Mouse (Mus musculus) induced T-regulatory cell, adult 2 months (primary cell): ENCODE data around the gene Gm27027.
A peak's percentile ranks its signal among the peaks of the same experiment; 100 is the strongest.

Experiments
- DNase-seq: peaks from one replicate; pipeline ENCODE4 v3.0.0-alpha.2; 2012; ENCODE audit warnings: low read depth

Gm27027 gene

DNA sequence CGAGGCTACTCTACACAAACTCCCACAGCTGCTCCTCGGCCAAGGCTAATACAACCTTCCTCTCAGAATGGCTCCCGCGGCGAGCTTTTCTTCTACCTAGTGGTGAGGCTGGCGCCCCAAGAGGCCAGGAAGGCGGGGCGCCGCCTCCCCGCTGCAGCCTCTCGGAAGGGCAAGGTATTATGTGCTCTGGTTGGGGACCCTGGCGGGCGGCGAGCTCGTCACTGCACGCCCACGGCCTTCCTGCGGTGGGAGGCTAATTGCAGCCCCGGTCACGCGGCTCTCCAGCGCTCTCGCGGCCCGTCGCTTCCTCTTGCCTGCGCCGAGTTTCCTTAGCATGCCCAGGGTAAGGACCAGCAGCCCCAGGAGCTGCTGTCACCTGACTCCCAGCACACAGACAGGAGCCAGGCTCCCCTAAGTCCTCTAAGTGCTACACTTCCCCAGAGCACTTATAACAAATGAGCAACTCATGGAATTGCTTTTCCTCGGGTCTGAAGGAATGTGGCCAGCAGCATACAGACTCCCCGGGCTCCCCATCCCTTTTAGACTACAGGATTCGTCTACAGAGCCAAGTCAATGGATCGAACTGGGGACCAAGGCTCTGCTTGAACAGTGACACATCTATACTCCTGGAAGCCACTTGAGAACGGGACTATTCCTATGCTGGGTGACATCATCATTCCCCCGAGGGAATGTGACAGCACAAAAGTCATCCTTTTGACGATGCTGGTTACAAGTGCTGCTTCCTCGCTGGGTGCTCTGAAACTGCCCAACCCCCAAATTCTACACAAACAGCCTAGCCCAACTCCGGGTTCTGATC is 19.5 kb downstream of the Gm27027 start:
- DNase-seq, result peak; percentile 69

DNA sequence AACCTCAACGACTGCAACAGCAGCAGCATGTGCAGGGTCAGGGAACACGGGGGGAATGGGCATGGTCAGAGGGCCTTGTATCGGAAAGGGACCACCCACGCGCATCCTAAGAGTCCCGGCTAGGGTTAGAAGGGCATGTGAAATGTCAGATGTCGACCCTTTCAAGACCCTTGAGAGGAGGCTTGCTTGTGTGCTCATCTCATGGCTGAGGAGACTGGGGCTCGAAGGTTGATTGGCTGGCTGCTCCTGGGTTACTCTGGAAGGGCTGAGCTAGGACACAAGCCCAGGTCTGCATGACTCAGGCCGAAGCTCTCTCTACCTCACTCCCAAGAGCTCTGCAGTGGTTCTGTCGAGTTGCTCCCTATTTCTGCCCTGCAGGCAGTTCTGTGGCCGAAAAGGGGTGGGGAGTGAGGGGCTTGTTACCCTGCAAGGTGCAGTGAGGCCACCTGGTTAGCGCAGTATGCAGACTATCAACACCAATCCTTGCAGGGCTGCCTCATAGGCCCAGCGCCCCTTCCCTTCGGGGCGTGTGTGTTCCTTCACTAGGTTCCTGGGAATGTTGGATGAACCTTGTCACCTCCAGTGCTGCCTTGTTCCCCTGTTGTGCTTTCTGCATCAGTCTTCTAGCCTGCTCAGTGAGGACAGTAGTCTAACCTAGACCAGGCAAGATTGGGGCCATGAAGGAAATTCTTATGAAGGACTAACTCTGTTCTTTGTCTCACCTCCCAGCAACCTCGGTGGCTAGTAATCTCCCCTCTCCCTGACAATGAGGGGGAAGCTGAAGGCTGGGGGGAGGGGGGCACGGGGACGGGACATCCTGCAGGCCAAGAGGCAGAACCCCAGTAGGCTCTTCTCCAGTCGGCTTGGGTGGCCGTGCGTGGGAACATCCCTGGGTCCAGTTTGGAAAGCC is 20.4 kb downstream of the Gm27027 start:
- DNase-seq, result no peak

GRCm38 (mm10) chr2:93975041-93975440 is 21.1 kb downstream of the Gm27027 start:
- DNase-seq, result no peak

DNA sequence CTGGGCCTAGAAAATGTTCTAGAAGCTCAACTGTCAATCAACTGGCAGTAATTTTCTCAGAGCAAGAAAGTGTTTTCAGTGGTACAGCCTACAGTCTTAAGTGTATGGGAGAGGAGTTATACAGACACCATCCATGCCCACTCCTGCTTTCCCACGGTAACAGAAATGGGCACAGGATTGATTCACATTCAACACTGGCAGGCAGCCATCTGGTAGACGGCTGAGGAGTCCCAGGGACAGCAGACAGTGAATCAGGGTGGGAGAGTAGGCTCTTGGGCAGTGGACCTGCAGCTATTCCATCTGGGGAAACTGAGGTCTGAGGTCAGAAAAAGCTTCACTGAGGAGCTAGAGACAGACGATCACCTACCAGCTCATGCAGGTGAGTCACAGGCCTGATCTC is 24.5 kb downstream of the Gm27027 start:
- no peak for DNase-seq

GRCm38 (mm10) chr2:93964494-93965160 is 31.5 kb downstream of the Gm27027 start:
- no peak for DNase-seq

DNA sequence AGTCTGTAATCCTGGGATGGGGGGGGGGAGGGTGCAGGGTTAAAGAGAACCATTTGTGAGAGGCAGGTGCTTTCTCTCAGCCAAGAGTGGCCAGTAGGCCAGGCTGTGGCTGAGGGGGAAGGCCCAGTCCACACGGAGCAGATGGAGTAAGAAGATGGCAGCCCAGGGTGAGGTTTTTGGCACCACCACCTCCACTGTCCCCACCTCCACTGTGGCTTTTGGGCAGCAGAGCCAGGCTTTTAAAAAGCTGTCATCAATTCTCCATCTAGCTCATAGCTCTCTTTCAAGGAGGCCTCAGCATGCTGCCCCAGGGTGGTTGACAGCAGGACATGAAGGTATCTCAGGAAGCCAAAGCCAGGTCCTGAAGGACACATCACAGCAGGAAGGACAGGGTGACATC is 32.4 kb downstream of the Gm27027 start:
- no peak for DNase-seq

GRCm38 (mm10) chr2:93961716-93962115 is 34.4 kb downstream of the Gm27027 start:
- DNase-seq, result no peak

DNA sequence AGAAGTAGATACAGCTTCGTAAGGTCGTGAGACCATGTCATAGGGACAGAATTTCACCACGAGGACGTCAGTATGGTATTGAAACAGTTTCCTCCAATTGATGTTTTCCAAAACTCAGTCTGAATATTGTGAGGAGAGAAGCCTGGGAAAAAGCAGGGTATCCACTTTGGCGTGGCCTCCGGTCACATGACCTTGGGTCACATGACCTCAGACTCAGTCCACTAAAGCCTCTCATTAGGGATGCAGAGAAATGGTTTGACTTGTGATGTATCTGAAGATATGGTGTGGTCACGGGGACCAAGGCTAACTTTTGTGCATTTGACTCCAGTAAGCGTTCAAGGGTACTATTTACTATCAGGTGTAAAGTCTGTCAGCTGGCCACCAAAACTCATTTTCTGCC is 36.8 kb downstream of the Gm27027 start:
- DNase-seq, result no peak

DNA sequence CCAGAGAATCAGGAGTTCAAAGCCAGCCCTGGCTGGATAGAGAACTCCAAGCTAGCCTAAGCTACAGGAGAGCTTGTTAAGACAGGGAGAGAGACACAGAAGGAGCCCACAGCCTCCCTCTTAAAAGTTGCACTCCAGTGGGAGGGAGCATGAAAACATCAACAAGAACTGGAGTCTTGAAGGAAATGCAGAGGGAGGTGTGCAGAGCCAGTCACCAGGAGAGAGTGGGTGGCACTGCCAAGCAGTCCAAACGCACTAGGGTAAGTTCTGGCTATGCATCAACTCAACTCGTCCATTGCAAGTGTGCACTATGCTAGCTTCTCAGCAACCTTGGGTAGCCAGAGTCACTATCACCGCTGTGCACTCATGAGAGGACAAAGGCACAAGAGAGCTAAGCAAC is 37.9 kb downstream of the Gm27027 start:
- DNase-seq, result no peak

DNA sequence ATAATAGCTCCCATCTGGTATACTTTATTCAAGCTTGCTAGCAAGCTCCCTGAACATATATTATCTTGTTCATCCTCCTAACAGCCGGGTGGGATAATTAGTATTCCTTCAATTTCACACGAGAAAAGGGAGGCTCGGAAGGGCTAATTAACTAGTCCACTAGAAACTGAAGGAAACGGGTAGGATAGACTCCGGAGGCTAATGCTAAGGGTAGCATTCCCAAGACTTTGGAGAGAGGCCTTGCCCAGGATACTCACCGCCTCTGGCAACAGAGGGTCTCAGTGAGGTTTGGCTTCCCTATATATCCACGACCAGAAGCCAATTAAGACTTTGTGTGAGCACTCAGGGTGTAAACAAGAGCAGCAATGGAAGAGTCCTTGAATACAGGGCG is 38.4 kb downstream of the Gm27027 start:
- no peak for DNase-seq

GRCm38 (mm10) chr2:93956908-93957784 is 39.0 kb downstream of the Gm27027 start, which contains the start of gene Gm13889:
TSS of gene Gm13889 (minus strand) at chr2:93957201.
- DNase-seq, result peak; percentile 32

DNA sequence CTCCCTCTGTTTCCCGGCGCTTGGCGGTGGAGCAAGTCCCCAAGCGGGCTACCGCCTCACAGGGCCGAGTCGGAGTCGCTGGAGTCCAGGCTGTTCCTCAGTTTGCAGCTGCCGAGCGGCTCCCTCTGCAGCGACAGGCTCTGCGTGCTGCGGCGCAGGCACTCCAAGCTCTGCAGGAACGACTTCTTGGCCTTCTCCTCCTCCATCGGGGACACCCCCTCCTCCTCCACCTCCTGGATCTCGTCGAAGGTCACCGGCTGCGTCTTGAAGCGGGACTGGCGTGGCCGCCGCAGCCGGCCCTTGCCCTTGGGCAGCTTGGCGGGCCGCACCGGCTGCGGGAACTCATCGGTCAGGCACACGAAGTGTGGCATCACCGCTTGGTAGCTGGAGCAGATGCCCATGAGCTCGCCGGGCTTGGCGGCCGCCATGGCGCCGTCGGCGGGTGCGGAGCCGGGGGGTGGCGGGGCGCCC is 39.8 kb downstream of the Gm27027 start:
- DNase-seq, result peak; percentile 15

- DNase-seq, result no peak
Measured at GRCm38 (mm10) chr2:93955886-93956285, 40.3 kb downstream of the Gm27027 start.

DNA sequence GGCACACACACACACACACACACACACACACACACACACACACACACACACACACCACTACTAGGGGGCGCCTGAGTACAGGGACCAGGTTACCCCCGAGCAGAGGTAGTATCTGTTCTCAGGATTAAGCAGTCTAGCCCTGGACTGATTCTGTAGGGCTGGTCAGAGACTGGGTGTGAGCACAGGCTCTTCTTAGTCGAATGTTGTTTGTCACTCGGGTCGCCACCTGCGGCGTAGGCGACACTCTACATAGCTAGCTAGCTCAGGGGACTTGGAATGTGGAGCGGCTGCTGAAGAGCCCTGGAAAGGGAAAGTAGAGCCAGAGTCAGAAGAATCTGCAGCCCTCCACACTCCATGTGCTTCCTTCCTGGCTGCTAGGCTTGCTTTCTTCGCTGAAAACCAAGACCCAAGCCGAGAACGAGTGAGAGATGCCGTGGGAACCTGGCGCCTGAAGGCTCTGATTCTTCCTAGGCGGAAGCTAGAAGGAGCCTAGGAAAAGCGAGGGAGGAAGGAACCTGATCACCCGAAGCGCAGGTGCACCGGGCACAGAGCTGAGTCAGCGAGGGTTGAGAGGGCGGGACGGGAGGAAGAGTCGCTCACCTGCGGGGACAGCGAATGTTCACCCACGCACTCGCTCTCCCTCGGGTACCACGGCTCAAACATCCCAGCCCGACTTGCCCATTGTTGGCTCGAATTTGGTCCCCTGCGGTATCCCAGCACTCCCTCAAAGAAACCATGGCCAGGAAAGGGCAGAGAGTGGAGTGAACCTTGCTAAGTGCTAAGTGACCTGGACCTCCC is 41.2 kb downstream of the Gm27027 start:
- peak; percentile 19 for DNase-seq

GRCm38 (mm10) chr2:93953726-93954125 is 42.4 kb downstream of the Gm27027 start:
- DNase-seq, result no peak

DNA sequence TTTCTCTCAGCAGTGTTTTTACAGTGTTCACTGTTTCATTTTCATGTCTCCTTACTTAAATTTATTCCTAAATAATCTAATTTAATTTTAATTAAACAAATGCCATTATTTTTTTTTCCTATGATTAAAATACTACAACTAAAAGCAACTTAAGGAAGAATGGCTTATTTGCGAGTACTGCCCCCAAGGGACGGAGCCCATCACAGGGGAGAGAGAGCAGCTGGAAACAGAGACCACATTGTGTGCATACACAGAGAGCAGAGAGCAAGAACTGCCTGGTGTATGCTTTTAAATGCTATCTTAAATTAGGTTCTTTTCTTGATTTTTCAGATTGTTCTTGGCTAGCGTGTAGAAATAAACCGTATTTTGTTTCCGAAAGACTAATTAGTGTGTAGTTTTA is 49.2 kb downstream of the Gm27027 start:
- DNase-seq, result no peak

DNA sequence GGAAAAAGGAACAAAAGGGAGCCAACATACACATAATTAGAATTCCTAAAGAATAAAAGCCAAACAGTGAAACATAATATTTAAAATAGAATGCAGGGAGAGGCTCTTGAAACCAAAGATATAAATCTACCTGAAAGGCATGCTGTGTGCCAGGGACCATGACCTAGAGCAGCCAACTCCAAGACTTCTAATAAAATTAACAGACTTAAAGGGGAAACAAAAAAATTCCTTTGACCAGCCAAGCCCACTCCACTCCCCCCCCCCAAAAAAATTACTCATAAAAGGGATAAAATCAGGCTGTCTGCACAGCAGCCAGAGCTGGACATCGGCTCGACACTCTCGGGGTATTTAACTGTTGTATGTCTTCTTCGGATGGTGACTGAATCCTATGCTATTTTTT is 51.3 kb downstream of the Gm27027 start:
- DNase-seq, result no peak

GRCm38 (mm10) chr2:93944099-93944498 is 52.1 kb downstream of the Gm27027 start:
- DNase-seq, result peak; percentile 40

DNA sequence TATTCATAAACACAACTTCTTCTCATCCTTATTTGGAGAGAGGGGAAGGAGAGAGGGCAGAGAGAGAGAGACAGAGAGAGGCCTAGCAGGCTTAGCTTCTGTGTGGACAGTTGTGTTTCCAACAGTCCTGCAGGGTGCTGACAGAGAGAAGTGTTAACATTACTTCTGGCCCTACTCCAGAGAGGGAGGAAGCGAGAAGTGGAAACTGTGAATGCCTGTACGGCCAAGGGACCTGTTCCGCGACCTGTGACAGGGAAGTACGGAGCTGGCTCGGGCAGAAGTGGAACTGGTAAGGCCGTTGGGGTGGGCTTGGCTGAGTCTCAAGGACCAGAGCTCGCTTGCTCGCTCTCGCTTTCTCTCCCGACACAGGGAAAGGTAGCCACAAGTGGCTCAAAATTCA is 54.5 kb downstream of the Gm27027 start:
- DNase-seq, result no peak

DNA sequence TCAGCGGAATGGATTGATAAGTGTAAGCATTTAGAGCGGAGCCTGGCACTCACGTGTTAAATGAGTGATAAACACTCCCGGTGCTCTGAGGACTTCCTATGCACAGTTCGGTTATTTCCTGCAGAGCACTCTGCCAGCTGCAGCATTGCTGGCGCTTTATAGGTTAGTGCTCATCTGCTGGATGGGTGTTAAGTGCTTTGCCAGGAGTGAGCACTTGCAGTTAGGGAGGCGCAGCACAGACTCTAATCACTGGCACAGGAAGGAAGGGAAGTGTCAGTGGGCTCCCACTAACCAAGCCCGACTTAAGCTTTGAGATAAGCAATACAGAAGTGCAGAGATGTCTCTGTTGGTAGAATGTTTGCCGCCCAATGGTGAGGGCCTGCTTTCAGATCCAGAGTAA is 57.6 kb downstream of the Gm27027 start:
- no peak for DNase-seq

- DNase-seq, result no peak
Measured at GRCm38 (mm10) chr2:93928866-93929265, 67.3 kb downstream of the Gm27027 start.
